Mouse (Mus musculus) stomach, postnatal 0 days (tissue): ENCODE measurements around the gene Ube2e2.
A peak's percentile ranks its signal among the peaks of the same experiment; 100 is the strongest.

Experiments
- CTCF ChIP-seq: IDR thresholded peaks from 2 replicates; pipeline ENCODE4 v1.5.1; 2016; ENCODE audit warnings: antibody characterized with exemption, low read depth, mild to moderate bottlenecking, moderate library complexity
- EP300 ChIP-seq: optimal IDR thresholded peaks from 2 replicates; pipeline ENCODE3; 2016; ENCODE audit warnings: antibody characterized with exemption

- peak; percentile 34; the same call in 1 of the 2 replicates for TF ChIP-seq CTCF
- no peak for TF ChIP-seq EP300
Measured at GRCm38 (mm10) chr14:18574130-18574721, 319.8 kb downstream of the Ube2e2 start.
